Mouse (Mus musculus): ENCODE measurements at regions not wholly inside any gene's neighbourhood (a gene's known extent, or its start where the extent isn't known, plus 50 kb on each side); places are given as distances from the start of the nearest gene placed in this dataset.

GRCm38 (mm10) chr13:83120343-83120742 is 383.5 kb upstream of the Mef2c start:
- no peak for TF ChIP-seq CTCF (IDR thresholded peaks at IDR 0.05; ENCODE audit: extremely low read depth, insufficient read depth, insufficient read length, insufficient replicate concordance)
- TF ChIP-seq POLR2A (IDR thresholded peaks at IDR 0.05; ENCODE audit: low read depth, low read length), result no peak

Data from spleen, adult 2 months (tissue).